Mouse (Mus musculus): ENCODE measurements around the gene A2ml1. TPM values are rescaled to one million over a fixed set of nuclear protein-coding genes. Genes with fewer than 3 reads are reported as not detected.
"Not testable (repeated sequence)": the region's sequence is repeated elsewhere in the genome, so short reads cannot be mapped to it uniquely, and the experiment has no call there.

A2ml1 gene
- 2.7 and 3.7 TPM in 2 replicates for polyA plus RNA-seq (2015; fragmentation: Nextera tagmentation; extraction: Ambion mirVana)

DNA sequence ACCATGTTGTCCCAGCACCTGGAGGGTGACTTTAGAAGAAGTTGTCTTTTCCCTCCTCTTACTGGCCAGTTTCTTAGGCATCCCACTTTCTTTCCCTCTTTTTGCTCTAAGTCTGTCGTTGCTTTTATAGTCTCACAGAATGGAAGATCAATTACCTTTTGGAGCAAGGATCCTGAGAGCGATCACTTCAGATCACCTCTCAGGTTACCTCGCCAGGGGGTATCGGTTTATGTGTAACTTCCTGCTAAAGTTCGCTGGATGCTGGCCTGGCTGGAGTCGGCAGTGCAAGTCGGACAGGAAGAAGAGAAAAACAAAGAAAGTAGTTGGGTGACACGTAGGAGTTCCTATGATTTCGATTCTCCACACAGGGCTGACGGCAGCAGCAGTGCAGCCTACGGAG, at the start of gene A2ml1:
TSS of gene A2ml1 (minus strand) at position 101 of the 400 bp plus-strand sequence.
- Histone ChIP-seq H3K27ac (replicated peaks) (no peak within 1 kb of the TSS), H3K9me3 (no peaks in the 10 kb centered on the region), H3K4me3 (no peak within 1 kb of the TSS), H3K27me3 (no peaks in the 10 kb centered on the region), H3K36me3 (no peaks in the 10 kb centered on the region), H3K9ac (no peak within 1 kb of the TSS), H3K4me2 (no peak within 1 kb of the TSS), H3K4me1 (replicated peaks) (no peaks in the 10 kb centered on the region)
- no peak for ATAC-seq (ENCODE audit: low FRiP score, low read depth)
- WGBS, result 80% methylated on average over 11 of the region's 11 CpGs

GRCm38 (mm10) chr6:128629771-128630739, 48.6 kb upstream of the A2ml1 start:
- H3K4me1 ChIP-seq (replicated peaks); H3K27me3 ChIP-seq; H3K36me3 ChIP-seq; H3K4me3 ChIP-seq; H3K9ac ChIP-seq; H3K9me3 ChIP-seq; H3K27ac ChIP-seq (replicated peaks); H3K4me2 ChIP-seq: not testable (repeated sequence)
- ATAC-seq (ENCODE audit: low FRiP score, low read depth), result peak; percentile 96
- 57% methylated on average over 13 of the region's 13 CpGs for WGBS

GRCm38 (mm10) chr6:128625246-128625645, 43.8 kb upstream of the A2ml1 start:
- not testable (repeated sequence) for H3K9me3 ChIP-seq; H3K27ac ChIP-seq (replicated peaks); H3K9ac ChIP-seq; H3K4me1 ChIP-seq (replicated peaks); H3K4me3 ChIP-seq; H3K4me2 ChIP-seq; H3K36me3 ChIP-seq; H3K27me3 ChIP-seq; ATAC-seq (ENCODE audit: low FRiP score, low read depth)
- WGBS, result 94% methylated on average over 6 of the region's 6 CpGs

- 92% methylated on average over 4 of the region's 4 CpGs for WGBS
- Histone ChIP-seq H3K4me2 (no peak overlapping the region), H3K27me3 (no peaks in the 10 kb centered on the region), H3K27ac (replicated peaks) (no peak overlapping the region), H3K4me1 (replicated peaks) (no peaks in the 10 kb centered on the region), H3K9ac (no peak overlapping the region), H3K4me3 (no peak overlapping the region), H3K9me3 (no peaks in the 10 kb centered on the region), H3K36me3 (no peaks in the 10 kb centered on the region)
- ATAC-seq (ENCODE audit: low FRiP score, low read depth), result no peak
Observed at GRCm38 (mm10) chr6:128624425-128624824, 43.0 kb upstream of the A2ml1 start.

DNA sequence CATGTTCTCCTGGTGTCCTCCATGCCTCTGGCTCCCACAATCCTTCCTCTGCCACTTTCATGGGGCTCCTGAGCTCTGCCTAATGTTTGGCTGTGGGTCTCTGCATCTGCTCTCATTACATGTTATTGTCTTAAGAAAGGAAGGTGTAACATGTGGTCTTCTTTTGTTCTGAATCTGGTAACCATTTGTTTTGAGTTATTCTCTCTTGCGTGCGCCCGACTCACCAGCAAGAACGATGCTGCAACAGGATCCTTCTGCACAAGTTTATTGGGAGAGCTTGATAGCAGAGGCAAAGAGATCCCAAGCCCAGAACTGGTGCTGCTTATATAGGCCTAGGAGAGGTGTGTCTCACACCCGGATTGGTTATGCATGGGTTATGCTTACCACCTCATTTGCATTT, 42.0 kb upstream of the A2ml1 start, which contains the start of gene Klrb1a:
TSS of gene Klrb1a (minus strand) at position 101 of the 400 bp plus-strand sequence.
- H3K9ac ChIP-seq; H3K27ac ChIP-seq (replicated peaks); H3K27me3 ChIP-seq; H3K36me3 ChIP-seq; H3K4me1 ChIP-seq (replicated peaks); H3K9me3 ChIP-seq; H3K4me2 ChIP-seq; ATAC-seq (ENCODE audit: low FRiP score, low read depth); H3K4me3 ChIP-seq: not testable (repeated sequence)
- 97% methylated on average over 5 of the region's 5 CpGs for WGBS

DNA sequence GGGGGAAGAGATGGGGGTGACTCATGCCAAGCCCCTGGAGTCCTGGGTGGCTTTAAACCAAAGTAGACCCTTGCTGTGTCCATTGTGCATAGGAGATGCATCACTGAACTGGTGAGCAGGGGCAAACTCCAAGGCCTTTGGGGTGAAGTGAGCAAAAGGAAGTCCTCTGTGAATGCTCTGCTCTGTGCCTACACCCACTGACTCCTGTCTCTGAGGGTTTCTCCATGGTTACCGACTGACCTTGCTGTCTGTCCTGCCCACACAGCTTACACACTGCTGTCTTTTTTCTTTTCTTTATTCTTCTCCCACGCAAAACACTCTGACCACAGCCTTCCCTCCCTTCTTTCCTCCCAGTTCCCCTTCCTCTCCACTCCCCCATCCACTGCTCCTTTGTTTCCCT, 41.3 kb upstream of the A2ml1 start:
- H3K4me2 ChIP-seq, result no peak overlapping the region
- H3K27me3 ChIP-seq, result no peaks in the 10 kb centered on the region
- no peaks in the 10 kb centered on the region for H3K9me3 ChIP-seq
- H3K36me3 ChIP-seq, result no peaks in the 10 kb centered on the region
- H3K4me1 ChIP-seq (replicated peaks), result no peaks in the 10 kb centered on the region
- H3K27ac ChIP-seq (replicated peaks), result no peak overlapping the region
- H3K4me3 ChIP-seq, result no peak overlapping the region
- 48% methylated on average over 2 of the region's 2 CpGs for WGBS
- ATAC-seq (ENCODE audit: low FRiP score, low read depth), result no peak
- no peak overlapping the region for H3K9ac ChIP-seq

DNA sequence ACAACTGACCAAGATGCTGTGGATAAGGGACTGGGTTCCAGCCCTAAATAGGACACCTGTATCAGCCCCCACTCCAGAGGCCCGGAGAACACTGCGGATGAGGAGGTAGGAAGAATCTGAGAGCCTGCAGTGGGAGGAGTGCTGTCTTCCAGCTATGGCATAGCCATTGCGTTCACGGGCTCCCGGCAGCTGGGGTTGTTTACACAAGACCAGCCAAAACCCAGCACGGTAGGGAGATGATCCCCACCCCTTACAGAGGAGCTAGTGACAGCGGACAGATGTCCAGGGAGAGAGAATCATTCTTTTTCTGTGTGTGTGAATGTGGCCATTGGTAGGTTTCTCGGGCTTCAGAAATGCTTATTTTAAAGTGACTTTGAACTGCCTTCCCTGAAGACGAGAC, 24.9 kb upstream of the A2ml1 start:
- Histone ChIP-seq H3K4me2 (no peak overlapping the region), H3K27me3 (no peaks in the 10 kb centered on the region), H3K9ac (no peak overlapping the region), H3K9me3 (no peaks in the 10 kb centered on the region), H3K36me3 (no peaks in the 10 kb centered on the region), H3K4me3 (no peak overlapping the region), H3K4me1 (replicated peaks) (peaks cover 7% of the 10 kb centered on the region), H3K27ac (replicated peaks) (no peak overlapping the region)
- ATAC-seq (ENCODE audit: low FRiP score, low read depth), result no peak
- WGBS, result 72% methylated on average over 9 of the region's 9 CpGs

DNA sequence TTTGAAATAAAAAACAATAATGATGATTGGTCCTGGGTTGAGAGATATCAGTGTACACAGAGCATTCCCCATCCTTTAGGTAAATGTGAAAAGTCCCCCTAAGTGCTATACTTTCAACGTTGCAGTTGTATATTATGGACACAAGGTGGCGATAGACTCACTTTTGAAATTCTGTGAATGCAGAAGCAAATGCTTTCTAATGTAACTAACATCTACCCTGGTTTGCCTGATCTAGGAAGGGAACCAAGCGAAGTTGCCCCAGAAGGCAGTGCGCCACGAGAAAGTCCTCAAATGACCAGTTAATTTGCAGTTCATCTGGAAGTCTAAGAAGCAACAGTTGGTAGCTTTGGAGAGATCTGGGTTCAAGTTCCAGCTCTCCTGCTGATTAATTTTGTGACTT, 23.1 kb upstream of the A2ml1 start:
- H3K9ac ChIP-seq, result no peak overlapping the region
- 42% methylated on average over 5 of the region's 5 CpGs for WGBS
- ATAC-seq (ENCODE audit: low FRiP score, low read depth), result no peak
- no peaks in the 10 kb centered on the region for H3K27me3 ChIP-seq
- H3K4me3 ChIP-seq, result no peak overlapping the region
- H3K4me1 ChIP-seq (replicated peaks), result peaks cover 7% of the 10 kb centered on the region
- H3K4me2 ChIP-seq, result no peak overlapping the region
- no peaks in the 10 kb centered on the region for H3K9me3 ChIP-seq
- no peaks in the 10 kb centered on the region for H3K36me3 ChIP-seq
- no peak overlapping the region for H3K27ac ChIP-seq (replicated peaks)

DNA sequence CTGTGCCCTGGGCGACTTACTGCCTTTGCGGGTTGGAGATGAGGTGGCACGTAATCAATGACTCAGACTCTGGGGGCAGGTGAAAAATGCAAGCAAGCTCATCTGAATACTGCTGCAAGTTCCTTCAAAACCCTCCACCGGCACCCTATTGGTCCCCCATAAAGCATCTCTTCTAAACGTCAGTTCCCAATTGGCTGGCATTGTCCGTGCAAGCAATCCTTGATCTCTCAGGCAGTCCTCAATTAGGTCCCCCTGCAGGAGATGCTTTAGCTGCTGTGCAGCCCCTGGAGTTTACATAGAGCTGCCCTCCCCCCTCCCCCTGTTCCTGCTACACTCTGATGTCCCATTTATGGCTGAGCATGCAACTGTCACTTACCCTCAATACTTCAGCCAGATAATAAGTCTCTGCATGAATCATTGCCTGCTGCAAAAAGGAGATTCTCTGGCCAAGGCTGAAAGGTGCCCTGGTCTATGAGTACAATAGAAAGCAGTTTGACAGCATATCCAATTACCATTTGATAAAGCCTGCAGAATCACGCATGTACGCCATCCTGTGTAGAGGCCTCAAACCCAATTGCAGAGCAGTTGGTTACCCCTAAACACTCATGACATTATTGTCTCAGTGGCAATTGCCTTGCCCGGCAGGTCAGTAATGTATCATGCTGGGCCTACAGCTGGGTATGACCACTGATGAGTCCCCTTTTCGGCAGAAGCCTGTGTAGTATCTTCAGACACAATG, 21.2 kb upstream of the A2ml1 start:
- H3K4me2 ChIP-seq, result peak overlapping the region; percentile 39
- H3K27me3 ChIP-seq, result no peaks in the 10 kb centered on the region
- peak overlapping the region; percentile 16 for H3K4me3 ChIP-seq
- H3K36me3 ChIP-seq, result no peaks in the 10 kb centered on the region
- H3K9me3 ChIP-seq, result no peaks in the 10 kb centered on the region
- H3K9ac ChIP-seq, result no peak overlapping the region
- peaks cover 7% of the 10 kb centered on the region for H3K4me1 ChIP-seq (replicated peaks)
- WGBS, result 37% methylated on average over 10 of the region's 10 CpGs
- ATAC-seq (ENCODE audit: low FRiP score, low read depth), result peak; percentile 87
- no peak overlapping the region; the same call in 1 of the 2 replicates for H3K27ac ChIP-seq (replicated peaks)

DNA sequence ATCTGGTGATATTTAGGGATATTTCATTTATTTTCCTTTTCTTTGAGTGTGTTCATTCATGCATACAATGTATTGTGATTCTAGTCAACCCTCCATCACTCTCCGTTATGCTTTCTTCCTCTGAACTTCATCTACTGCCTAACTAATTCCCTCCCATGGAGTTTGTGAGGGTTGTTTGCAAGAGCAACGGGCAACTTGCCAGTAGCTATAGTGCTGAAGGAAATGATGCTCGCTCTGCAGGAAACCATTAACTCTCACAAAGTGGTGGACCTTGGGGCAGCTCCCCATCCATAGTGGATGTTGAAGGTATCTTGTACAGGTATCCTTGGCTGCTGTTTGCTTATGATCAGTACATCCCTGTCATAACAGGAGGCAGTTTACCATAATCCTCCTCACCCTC, 20.6 kb upstream of the A2ml1 start:
- no peak overlapping the region; the same call in 1 of the 2 replicates for H3K27ac ChIP-seq (replicated peaks)
- no peaks in the 10 kb centered on the region for H3K27me3 ChIP-seq
- peaks cover 10% of the 10 kb centered on the region for H3K4me1 ChIP-seq (replicated peaks)
- H3K9ac ChIP-seq, result no peak overlapping the region
- peak overlapping the region; percentile 39 for H3K4me2 ChIP-seq
- H3K36me3 ChIP-seq, result no peaks in the 10 kb centered on the region
- WGBS, result 21% methylated on average over 3 of the region's 3 CpGs
- H3K4me3 ChIP-seq, result peak overlapping the region; percentile 16
- no peaks in the 10 kb centered on the region for H3K9me3 ChIP-seq
- ATAC-seq (ENCODE audit: low FRiP score, low read depth), result no peak

DNA sequence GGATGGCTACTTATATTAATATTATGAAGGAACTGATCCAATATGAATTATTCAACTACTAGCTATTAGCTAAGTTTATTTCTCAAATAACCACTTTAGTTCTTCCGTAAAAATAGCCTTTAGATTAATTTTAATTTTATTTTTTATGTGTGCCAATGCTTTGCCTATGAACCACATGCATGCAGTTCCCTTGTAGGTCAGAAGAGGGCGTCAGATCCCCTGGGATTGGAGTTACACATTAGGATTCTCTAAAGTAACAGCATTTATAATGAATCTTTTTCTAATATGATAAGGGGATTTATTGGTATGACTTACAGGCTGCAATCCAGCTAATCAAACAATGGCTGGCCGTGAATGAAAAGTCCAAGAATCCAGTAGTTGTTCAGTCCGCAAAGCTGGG, 18.1 kb upstream of the A2ml1 start:
- Histone ChIP-seq H3K4me3 (no peak overlapping the region), H3K36me3 (no peaks in the 10 kb centered on the region), H3K4me2 (no peak overlapping the region), H3K4me1 (replicated peaks) (peaks cover 14% of the 10 kb centered on the region), H3K27ac (replicated peaks) (no peak overlapping the region), H3K27me3 (no peaks in the 10 kb centered on the region), H3K9ac (no peak overlapping the region), H3K9me3 (no peaks in the 10 kb centered on the region)
- no peak for ATAC-seq (ENCODE audit: low FRiP score, low read depth)
- WGBS, result 60% methylated on average over 4 of the region's 4 CpGs
